Mouse (Mus musculus) intestine, embryonic 16.5 days (tissue): Measurements from ENCODE around the gene Vwa3b. TPM values are rescaled to one million over a fixed set of nuclear protein-coding genes. Genes with fewer than 3 reads are reported as not detected.

Source experiments
- ATAC-seq: fragments of 200-750 bp; cut with Nextera tagmentation; 2 replicates; pipeline ENCODE4 v1.8.0; 2017; ENCODE audit warnings: moderate TSS enrichment, moderate library complexity
- H3K27ac ChIP-seq: fragments of 300-500 bp; sonication (generic); 2 replicates; pipeline ENCODE4 v1.5.1; 2014; ENCODE audit warnings: mild to moderate bottlenecking, low read length
- H3K27me3 ChIP-seq: fragments of 300-500 bp; sonication (generic); replicated peaks from 2 replicates; pipeline ENCODE4 v1.6.1; 2014; ENCODE audit warnings: low read length, control low read depth, mixed read lengths; ENCODE audit not compliant: control insufficient read depth, insufficient read depth
- H3K36me3 ChIP-seq: fragments of 300-500 bp; sonication (generic); 2 replicates; pipeline ENCODE4 v1.6.1; 2014; ENCODE audit warnings: low read length, control low read depth; ENCODE audit not compliant: control insufficient read depth, insufficient read depth
- H3K4me1 ChIP-seq: fragments of 300-500 bp; sonication (generic); 2 replicates; pipeline ENCODE4 v1.6.1; 2014; ENCODE audit warnings: low read length, control low read depth, mixed read lengths; ENCODE audit not compliant: control insufficient read depth, insufficient read depth
- H3K4me2 ChIP-seq: fragments of 300-500 bp; sonication (generic); 2 replicates; pipeline ENCODE4 v1.6.1; 2014; ENCODE audit warnings: low read depth, low read length, control low read depth
- H3K4me3 ChIP-seq: fragments of 300-500 bp; sonication (generic); 2 replicates; pipeline ENCODE4 v1.5.1; 2014; ENCODE audit warnings: mild to moderate bottlenecking, low read length
- H3K9ac ChIP-seq: fragments of 300-500 bp; sonication (generic); 2 replicates; pipeline ENCODE4 v1.6.1; 2014; ENCODE audit warnings: low read depth, low read length
- H3K9me3 ChIP-seq: fragments of 300-500 bp; sonication (generic); 2 replicates; pipeline ENCODE4 v1.6.1; 2016; ENCODE audit warnings: low read length, control low read depth; ENCODE audit not compliant: control insufficient read depth
- WGBS: fragments of 180-500 bp; shearing (Covaris S2); extraction: QIAGEN DNeasy Blood & Tissue Kit; methylation state at CpG from one replicate; pipeline ENCODE4 v1.1.7; 2014; 5-methylcytosine and 5-hydroxymethylcytosine counted together
- polyA plus RNA-seq: library from polyadenylated mRNA; unstranded; fragments of >200 nt; fragmentation: Nextera tagmentation; extraction: Ambion mirVana; gene quantifications from 2 replicates; pipeline ENCODE4 v1.2.1, GENCODE M21; 2015

Gene Vwa3b
- polyA plus RNA-seq, 1 experiment from 2014 or later: 1.7 TPM

- H3K27ac ChIP-seq: peak overlapping the region; percentile 67
- no peak overlapping the region for H3K9ac ChIP-seq
- no peak overlapping the region for H3K4me3 ChIP-seq
- no peak overlapping the region for H3K4me2 ChIP-seq
- no peaks in the 10 kb centered on the region for H3K9me3 ChIP-seq
- H3K27me3 ChIP-seq: no peaks in the 10 kb centered on the region
- 0 out of 2 replicates have a peak, but pooled peaks have one; percentile 32 for ATAC-seq
- H3K4me1 ChIP-seq: peaks cover 13% of the 10 kb centered on the region
- 39% methylated on average over 4 of the region's 4 CpGs for WGBS
- no peaks in the 10 kb centered on the region for H3K36me3 ChIP-seq
Observed at GRCm38 (mm10) chr1:37122306-37122705, 95.9 kb downstream of the Vwa3b start.

GRCm38 (mm10) chr1:37122798-37123197 is 96.4 kb downstream of the Vwa3b start:
- H3K4me1 ChIP-seq: peaks cover 13% of the 10 kb centered on the region
- no peak overlapping the region for H3K9ac ChIP-seq
- H3K27ac ChIP-seq: no peak overlapping the region
- ATAC-seq: no peak
- H3K27me3 ChIP-seq: no peaks in the 10 kb centered on the region
- H3K4me3 ChIP-seq: no peak overlapping the region
- H3K4me2 ChIP-seq: no peak overlapping the region
- H3K9me3 ChIP-seq: no peaks in the 10 kb centered on the region
- 36% methylated on average over 3 of the region's 3 CpGs for WGBS
- H3K36me3 ChIP-seq: no peaks in the 10 kb centered on the region

- Histone ChIP-seq H3K4me1 (peaks cover 13% of the 10 kb centered on the region), H3K27ac (peak overlapping the region; percentile 77), H3K9ac (no peak overlapping the region), H3K36me3 (no peaks in the 10 kb centered on the region), H3K4me2 (no peak overlapping the region), H3K4me3 (no peak overlapping the region), H3K9me3 (no peaks in the 10 kb centered on the region), H3K27me3 (no peaks in the 10 kb centered on the region)
- peak; percentile 88 for ATAC-seq
- 40% methylated on average over 12 of the region's 12 CpGs for WGBS
Observed at GRCm38 (mm10) chr1:37124696-37125349, 98.4 kb downstream of the Vwa3b start.

GRCm38 (mm10) chr1:37130012-37130570 is 103.7 kb downstream of the Vwa3b start:
- H3K9me3 ChIP-seq: no peaks in the 10 kb centered on the region
- H3K27ac ChIP-seq: no peak overlapping the region
- no peak overlapping the region for H3K4me2 ChIP-seq
- ATAC-seq: no peak
- H3K36me3 ChIP-seq: no peaks in the 10 kb centered on the region
- peaks cover 4% of the 10 kb centered on the region; the same call in 1 of the 2 replicates for H3K4me1 ChIP-seq
- no peak overlapping the region for H3K4me3 ChIP-seq
- WGBS: 79% methylated on average over 8 of the region's 8 CpGs
- no peak overlapping the region for H3K9ac ChIP-seq
- H3K27me3 ChIP-seq: no peaks in the 10 kb centered on the region

- H3K27me3 ChIP-seq: no peaks in the 10 kb centered on the region
- no peaks in the 10 kb centered on the region for H3K36me3 ChIP-seq
- no peaks in the 10 kb centered on the region for H3K9me3 ChIP-seq
- no peak overlapping the region for H3K27ac ChIP-seq
- no peak overlapping the region for H3K4me3 ChIP-seq
- no peak overlapping the region for H3K9ac ChIP-seq
- ATAC-seq: no peak
- H3K4me2 ChIP-seq: no peak overlapping the region
- H3K4me1 ChIP-seq: no peaks in the 10 kb centered on the region
Observed at GRCm38 (mm10) chr1:37131146-37131545, 104.8 kb downstream of the Vwa3b start.

GRCm38 (mm10) chr1:37132433-37132832 is 106.0 kb downstream of the Vwa3b start:
- ATAC-seq: no peak
- H3K9ac ChIP-seq: no peak overlapping the region
- WGBS: 64% methylated on average over 7 of the region's 7 CpGs
- no peaks in the 10 kb centered on the region for H3K36me3 ChIP-seq
- H3K4me3 ChIP-seq: no peak overlapping the region
- no peak overlapping the region for H3K27ac ChIP-seq
- no peaks in the 10 kb centered on the region for H3K9me3 ChIP-seq
- no peak overlapping the region for H3K4me2 ChIP-seq
- H3K27me3 ChIP-seq: no peaks in the 10 kb centered on the region
- no peaks in the 10 kb centered on the region for H3K4me1 ChIP-seq

- Histone ChIP-seq H3K4me1 (no peaks in the 10 kb centered on the region), H3K9me3 (no peaks in the 10 kb centered on the region), H3K36me3 (no peaks in the 10 kb centered on the region), H3K27me3 (no peaks in the 10 kb centered on the region), H3K4me3 (no peak overlapping the region), H3K27ac (no peak overlapping the region), H3K4me2 (no peak overlapping the region), H3K9ac (no peak overlapping the region)
- WGBS: 53% methylated on average over 4 of the region's 4 CpGs
- ATAC-seq: no peak
Observed at GRCm38 (mm10) chr1:37145966-37146365, 119.6 kb downstream of the Vwa3b start.

GRCm38 (mm10) chr1:37149866-37150265 is 123.5 kb downstream of the Vwa3b start:
- Histone ChIP-seq H3K9ac (no peak overlapping the region), H3K27me3 (no peaks in the 10 kb centered on the region), H3K4me3 (no peak overlapping the region), H3K4me2 (no peak overlapping the region), H3K27ac (no peak overlapping the region), H3K4me1 (no peaks in the 10 kb centered on the region), H3K9me3 (no peaks in the 10 kb centered on the region), H3K36me3 (no peaks in the 10 kb centered on the region)
- ATAC-seq: no peak
- 92% methylated on average over 7 of the region's 7 CpGs for WGBS

GRCm38 (mm10) chr1:37151896-37152295 is 125.5 kb downstream of the Vwa3b start:
- Histone ChIP-seq H3K9me3 (no peaks in the 10 kb centered on the region), H3K27me3 (no peaks in the 10 kb centered on the region), H3K36me3 (no peaks in the 10 kb centered on the region), H3K4me2 (no peak overlapping the region), H3K27ac (no peak overlapping the region), H3K9ac (no peak overlapping the region), H3K4me3 (no peak overlapping the region), H3K4me1 (no peaks in the 10 kb centered on the region)
- 88% methylated on average over 9 of the region's 9 CpGs for WGBS
- ATAC-seq: no peak

GRCm38 (mm10) chr1:37166066-37166465 is 139.7 kb downstream of the Vwa3b start:
- no peaks in the 10 kb centered on the region for H3K9me3 ChIP-seq
- no peak overlapping the region for H3K27ac ChIP-seq
- H3K4me2 ChIP-seq: no peak overlapping the region
- no peak overlapping the region for H3K4me3 ChIP-seq
- H3K4me1 ChIP-seq: no peaks in the 10 kb centered on the region
- H3K9ac ChIP-seq: no peak overlapping the region
- WGBS: 42% methylated on average over 6 of the region's 6 CpGs
- ATAC-seq: no peak
- no peaks in the 10 kb centered on the region for H3K27me3 ChIP-seq
- H3K36me3 ChIP-seq: no peaks in the 10 kb centered on the region
